Mouse (Mus musculus) MEL (cell line): ENCODE measurements around the gene Tpt1.

Experiments
- CTCF ChIP-seq, 3 experiments: IDR thresholded peaks in 2 of 3; conservative IDR thresholded peaks in 1 of 3; 2 replicates each; pipeline ENCODE4 v1.5.1; 2011 to 2012; ENCODE audit warnings: low read length in 3 of 3, low read depth in 2 of 3, mild to moderate bottlenecking in 2 of 3, improper control_type of control experiment in 1 of 3, inconsistent platforms in 1 of 3, mixed read lengths in 1 of 3, moderate library complexity in 1 of 3; ENCODE audit not compliant: control insufficient read depth in 1 of 3, insufficient read depth in 1 of 3, poor library complexity in 1 of 3, severe bottlenecking in 1 of 3
- ETS1 ChIP-seq: IDR thresholded peaks from 2 replicates; pipeline ENCODE4 v1.6.1; 2012; ENCODE audit warnings: low read depth, mild to moderate bottlenecking, inconsistent platforms, low read length, improper control_type of control experiment, moderate library complexity
- MAZ ChIP-seq: IDR thresholded peaks from 2 replicates; pipeline ENCODE4 v1.6.1; 2012; ENCODE audit warnings: low read depth, mild to moderate bottlenecking, inconsistent platforms, low read length, improper control_type of control experiment
- MYB ChIP-seq: IDR thresholded peaks from 2 replicates; pipeline ENCODE4 v1.6.1; 2011; ENCODE audit warnings: mild to moderate bottlenecking, low read depth, low read length, improper control_type of control experiment
- NRF1 ChIP-seq: IDR thresholded peaks from 2 replicates; pipeline ENCODE4 v1.6.1; 2014; ENCODE audit warnings: low read depth, mild to moderate bottlenecking, inconsistent platforms, low read length, improper control_type of control experiment, moderate library complexity; ENCODE audit not compliant: poor library complexity, insufficient read depth, severe bottlenecking
- POLR2A ChIP-seq, 2 experiments: IDR thresholded peaks; 2 replicates each; pipeline ENCODE4 v1.6.1; 2011 to 2012; ENCODE audit warnings: low read length in 2 of 2, mild to moderate bottlenecking in 2 of 2, control low read depth in 1 of 2, improper control_type of control experiment in 1 of 2, low read depth in 1 of 2, moderate library complexity in 1 of 2; ENCODE audit not compliant: control insufficient read depth in 1 of 2, insufficient read depth in 1 of 2, poor library complexity in 1 of 2
- RAD21 ChIP-seq: IDR thresholded peaks from 2 replicates; pipeline ENCODE4 v1.6.1; 2011; ENCODE audit warnings: mild to moderate bottlenecking, low read depth, low read length, improper control_type of control experiment
- RCOR1 ChIP-seq: IDR thresholded peaks from 2 replicates; pipeline ENCODE4 v1.6.1; 2012; ENCODE audit warnings: low read depth, mild to moderate bottlenecking, inconsistent platforms, low read length, improper control_type of control experiment
- ZC3H11A ChIP-seq: IDR thresholded peaks from 2 replicates; pipeline ENCODE4 v1.6.1; 2012; ENCODE audit warnings: low read depth, mild to moderate bottlenecking, inconsistent platforms, low read length, improper control_type of control experiment

- TF ChIP-seq NRF1 (no peak), MAZ (no peak), ZC3H11A (no peak), POLR2A (IDR thresholded peaks at IDR 0.05; ENCODE audit: control insufficient read depth in 1 of 2, insufficient read depth in 1 of 2, low read depth in 1 of 2, low read length in 2 of 2, poor library complexity in 1 of 2) (no peak), RAD21 (no peak), RCOR1 (no peak), CTCF (IDR thresholded peaks at IDR 0.05 in 2 of 3, conservative IDR thresholded peaks at IDR 0.05 in 1 of 3; ENCODE audit: control insufficient read depth in 1 of 3, insufficient read depth in 1 of 3, low read depth in 2 of 3, low read length in 3 of 3, poor library complexity in 1 of 3, severe bottlenecking in 1 of 3) (no peak), ETS1 (no peak), MYB (no peak)
Observed at GRCm38 (mm10) chr14:75858181-75858580, 13.3 kb downstream of the Tpt1 start.
